Mouse (Mus musculus) gastrocnemius, adult 18-20 months (tissue): ENCODE measurements around the gene Limd2. TPM values are rescaled to one million over a fixed set of nuclear protein-coding genes. Genes with fewer than 3 reads are reported as not detected.

Experiments used
- DNase-seq: peaks from one replicate; pipeline ENCODE4 v3.0.0; 2021; ENCODE audit warnings: low spot score
- total RNA-seq, 2 experiments: library from RNA; stranded (reverse); gene quantifications; 2 replicates each; pipeline ENCODE4 v1.2.3; 2021

Gene Limd2
- total RNA-seq, 2 experiments from 2014 or later, result 3.2 to 3.6 TPM

- DNase-seq, result no peak
Measured at GRCm38 (mm10) chr11:106173228-106173627, 12.6 kb upstream of the Limd2 start.

GRCm38 (mm10) chr11:106170807-106171206 lies 10.1 kb upstream of the Limd2 start:
- DNase-seq, result no peak

- DNase-seq, result no peak
Measured at GRCm38 (mm10) chr11:106167435-106167834, 6.8 kb upstream of the Limd2 start.

GRCm38 (mm10) chr11:106164601-106165180 lies 4.0 kb upstream of the Limd2 start:
- DNase-seq, result no peak

DNA sequence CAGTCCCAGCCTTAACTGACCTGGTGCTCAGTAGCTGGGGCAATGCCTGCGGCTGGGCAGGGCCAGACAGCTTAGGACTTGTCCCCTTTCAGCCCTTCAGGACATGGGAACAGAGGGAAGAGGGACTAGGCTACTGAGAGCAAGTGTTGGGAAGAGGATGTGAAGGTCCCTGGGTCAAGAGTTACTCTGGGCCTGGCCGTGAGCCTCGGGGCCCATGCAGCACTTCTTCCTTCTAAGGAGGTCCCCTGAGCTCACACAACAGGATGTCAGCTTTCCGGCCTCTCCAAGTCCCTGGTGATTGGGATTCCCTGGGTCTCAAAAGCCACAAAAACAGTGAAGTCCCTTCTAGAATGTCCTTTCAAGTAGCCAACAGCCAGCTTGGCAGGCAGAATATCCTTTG lies 2.9 kb upstream of the Limd2 start:
- DNase-seq, result no peak

- DNase-seq, result peak; percentile 25
Measured at GRCm38 (mm10) chr11:106162237-106162636, 1.6 kb upstream of the Limd2 start.

DNA sequence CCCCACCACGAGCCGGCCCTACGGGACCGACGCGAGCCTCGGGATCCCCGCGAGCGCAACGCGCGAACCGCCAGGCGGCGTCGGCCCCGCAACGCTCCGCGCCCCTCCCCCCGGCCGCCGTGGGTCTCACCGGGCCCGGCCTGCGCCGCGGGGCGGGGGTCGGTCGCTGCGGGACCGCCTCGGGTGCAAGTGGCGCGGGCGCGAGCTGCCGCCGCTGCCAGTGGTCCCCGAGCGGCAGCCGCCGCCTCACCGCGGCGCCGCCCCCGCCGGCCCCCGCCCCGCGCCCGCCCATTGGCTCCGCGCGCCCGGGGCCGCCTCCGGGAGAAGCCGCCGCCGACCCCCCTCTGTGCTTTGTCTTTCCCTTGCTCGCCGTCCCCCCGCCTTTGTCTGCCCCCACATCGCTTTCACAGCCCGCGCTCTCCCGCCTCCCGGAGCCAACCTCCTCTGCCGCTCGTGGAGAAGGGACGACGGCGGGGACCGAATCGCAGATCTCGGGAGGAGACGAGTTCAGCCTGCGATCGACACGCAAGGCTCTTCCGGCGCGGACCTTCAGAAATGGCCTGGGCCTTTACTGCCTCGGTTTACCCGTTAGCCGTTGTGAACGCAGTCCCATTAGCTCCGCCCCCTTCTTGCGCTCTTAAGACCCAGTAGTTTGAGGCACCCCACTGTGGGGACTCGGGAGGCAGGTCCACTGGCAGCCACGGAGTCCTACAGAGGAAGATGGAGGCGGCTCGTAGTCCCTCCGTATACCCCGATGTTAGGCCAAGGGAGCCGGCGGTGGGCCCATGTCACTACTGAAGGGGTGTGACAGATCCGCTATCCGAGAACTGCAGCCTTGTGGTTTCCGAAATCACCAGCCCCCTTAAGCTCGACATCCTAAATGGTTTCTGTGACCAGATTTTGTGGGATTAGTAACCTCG lies 479 bp downstream of the Limd2 start:
- peak; percentile 53 for DNase-seq

GRCm38 (mm10) chr11:106159216-106159920 lies 1.3 kb downstream of the Limd2 start:
- DNase-seq, result no peak

- no peak for DNase-seq
Measured at GRCm38 (mm10) chr11:106158930-106159215, 1.8 kb downstream of the Limd2 start.

GRCm38 (mm10) chr11:106158081-106158929 lies 2.4 kb downstream of the Limd2 start:
- peak; percentile 32 for DNase-seq

- DNase-seq, result no peak
Measured at GRCm38 (mm10) chr11:106157154-106157553, 3.5 kb downstream of the Limd2 start.

DNA sequence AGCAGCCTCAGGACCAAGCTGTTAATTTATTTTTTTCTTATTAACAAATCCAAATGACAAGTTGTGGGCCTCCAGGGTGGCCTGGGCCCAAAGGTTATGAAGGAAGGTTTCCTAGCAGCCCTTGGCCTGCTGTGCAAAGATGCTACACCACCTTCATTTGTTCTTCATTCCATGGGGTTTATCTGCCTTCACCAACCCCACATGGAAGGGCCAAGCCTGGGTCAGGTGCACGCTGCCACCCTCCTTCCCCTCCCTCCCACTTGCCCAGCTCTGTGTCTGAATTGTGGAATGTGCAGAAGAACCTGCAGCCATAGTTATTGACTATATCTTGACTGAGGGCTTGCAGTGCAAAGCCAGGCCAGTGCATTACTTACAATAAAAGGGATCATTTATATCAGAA lies 4.4 kb downstream of the Limd2 start:
- no peak for DNase-seq

- DNase-seq, result no peak
Measured at GRCm38 (mm10) chr11:106155761-106156160, 4.9 kb downstream of the Limd2 start.

GRCm38 (mm10) chr11:106154770-106155169 lies 5.9 kb downstream of the Limd2 start:
- no peak for DNase-seq

- DNase-seq, result no peak
Measured at GRCm38 (mm10) chr11:106154091-106154490, 6.6 kb downstream of the Limd2 start.

DNA sequence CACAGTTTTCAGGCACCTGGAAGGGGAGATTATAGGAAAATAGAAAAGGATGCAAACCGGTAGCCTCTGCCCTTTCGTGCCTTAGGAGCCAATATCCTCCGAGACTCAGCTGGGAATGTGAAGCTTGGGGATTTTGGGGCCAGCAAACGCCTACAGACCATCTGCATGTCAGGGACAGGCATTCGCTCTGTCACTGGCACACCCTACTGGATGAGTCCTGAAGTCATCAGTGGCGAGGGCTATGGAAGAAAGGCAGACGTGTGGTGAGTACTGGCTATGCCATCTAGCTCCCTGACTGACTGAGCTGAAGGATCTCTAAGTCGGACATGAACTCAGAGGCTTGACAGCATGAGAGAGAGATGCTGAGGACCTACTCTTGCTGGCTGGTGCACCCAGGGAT lies 8.5 kb downstream of the Limd2 start:
- DNase-seq, result no peak

DNA sequence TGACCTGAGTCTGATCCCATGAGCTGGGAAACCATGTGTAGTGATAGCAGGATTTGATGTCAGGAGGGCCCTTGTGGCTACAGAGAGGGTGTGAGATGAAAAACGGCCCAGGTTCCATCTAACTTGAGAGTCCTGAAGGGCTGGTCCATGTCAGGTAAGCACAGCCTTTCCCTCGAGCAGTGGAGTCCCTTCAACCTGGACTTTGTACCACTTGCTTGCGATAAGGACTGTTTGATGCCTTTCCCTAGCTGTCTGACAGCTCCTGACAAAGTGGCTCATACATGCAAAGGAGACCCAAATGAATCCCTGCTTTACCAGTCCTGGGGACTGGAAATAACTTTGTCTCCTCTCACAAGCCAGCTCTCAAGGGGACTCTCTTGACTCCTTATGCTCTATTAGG lies 9.4 kb downstream of the Limd2 start:
- DNase-seq, result no peak

- DNase-seq, result peak; percentile 68
Measured at GRCm38 (mm10) chr11:106134580-106135528, 25.8 kb downstream of the Limd2 start.

DNA sequence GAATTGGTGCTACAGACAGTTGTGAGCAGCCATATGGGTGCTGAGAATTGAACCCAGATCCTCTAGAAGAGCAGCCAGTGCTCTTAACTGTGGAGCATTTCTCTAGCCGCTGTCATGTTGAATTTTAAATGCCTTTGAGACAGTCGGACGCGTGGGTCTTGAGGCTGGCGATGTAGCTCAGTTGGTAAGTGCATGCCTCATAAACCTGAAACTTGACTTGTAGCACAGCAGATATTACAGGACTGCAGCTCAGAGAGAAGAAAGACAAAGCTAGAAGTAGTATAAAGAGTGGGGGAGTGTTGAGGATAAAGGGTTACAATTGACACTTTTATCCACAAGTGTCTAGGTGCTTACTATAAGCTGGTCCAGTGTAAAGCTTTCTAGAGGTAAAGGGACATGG lies 28.1 kb downstream of the Limd2 start:
- no peak for DNase-seq

DNA sequence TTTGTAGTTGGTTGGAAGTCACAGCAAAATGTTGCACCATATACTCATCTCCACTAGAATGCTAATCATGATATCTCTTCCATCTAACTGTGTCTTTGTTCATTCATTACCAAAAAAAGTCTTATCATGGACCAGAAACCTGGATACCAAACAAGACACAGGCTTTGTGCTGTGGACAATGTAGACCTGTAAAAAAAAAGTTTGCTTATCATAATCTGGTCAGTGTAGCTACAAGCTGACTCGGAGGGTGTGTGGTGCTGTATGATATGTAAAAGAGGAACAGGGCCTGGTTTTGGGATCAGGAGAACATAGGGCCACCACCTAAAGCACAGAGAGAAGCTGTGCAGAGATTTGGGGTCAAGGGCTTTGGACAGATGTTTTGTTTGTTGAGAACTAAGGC lies 31.2 kb downstream of the Limd2 start:
- no peak for DNase-seq
